Mouse (Mus musculus) heart, embryonic 13.5 days (tissue): ENCODE measurements around the gene Rdh16f2. TPM values are rescaled to one million over a fixed set of nuclear protein-coding genes. Genes with fewer than 3 reads are reported as not detected.
"Not testable (repeated sequence)": the region's sequence is repeated elsewhere in the genome, so short reads cannot be mapped to it uniquely, and the experiment has no call there.

ENCODE experiments used
- ATAC-seq: fragments of 200-750 bp; cut with Nextera tagmentation; 2 replicates; pipeline ENCODE4 v1.8.0; 2017; ENCODE audit warnings: moderate TSS enrichment; ENCODE audit not compliant: insufficient number of reproducible peaks, low FRiP score, low TSS enrichment; ENCODE audit errors: extremely low read depth
- H3K27ac ChIP-seq: fragments of 300-500 bp; sonication (generic); replicated peaks from 2 replicates; pipeline ENCODE4 v1.5.1; 2015; ENCODE audit warnings: moderate library complexity, mild to moderate bottlenecking, inconsistent platforms
- H3K27me3 ChIP-seq: fragments of 300-500 bp; sonication (generic); replicated peaks from 2 replicates; pipeline ENCODE4 v1.6.1; 2015; ENCODE audit warnings: mild to moderate bottlenecking, inconsistent platforms
- H3K36me3 ChIP-seq: fragments of 300-500 bp; sonication (generic); 2 replicates; pipeline ENCODE4 v1.6.1; 2015; ENCODE audit warnings: mild to moderate bottlenecking, inconsistent platforms
- H3K4me1 ChIP-seq: fragments of 300-500 bp; sonication (generic); 2 replicates; pipeline ENCODE4 v1.6.1; 2015; ENCODE audit warnings: inconsistent platforms
- H3K4me2 ChIP-seq: fragments of 300-500 bp; sonication (generic); 2 replicates; pipeline ENCODE4 v1.6.1; 2015; ENCODE audit warnings: inconsistent platforms, mild to moderate bottlenecking, moderate library complexity
- H3K4me3 ChIP-seq: fragments of 300-500 bp; sonication (generic); 2 replicates; pipeline ENCODE4 v1.5.1; 2015; ENCODE audit warnings: moderate library complexity, mild to moderate bottlenecking, inconsistent platforms
- H3K9ac ChIP-seq: fragments of 300-500 bp; sonication (generic); 2 replicates; pipeline ENCODE4 v1.6.1; 2015; ENCODE audit warnings: inconsistent platforms, mild to moderate bottlenecking, moderate library complexity
- H3K9me3 ChIP-seq: fragments of 300-500 bp; sonication (generic); 2 replicates; pipeline ENCODE4 v1.6.1; 2016; ENCODE audit warnings: inconsistent platforms
- WGBS: fragments of 180-500 bp; shearing (Covaris S2); methylation state at CpG from one replicate; pipeline ENCODE4 v1.1.7; 2015; ENCODE audit warnings: mixed read lengths; 5-methylcytosine and 5-hydroxymethylcytosine counted together
- polyA plus RNA-seq: library from polyadenylated mRNA; unstranded; fragments of >200 nt; fragmentation: Nextera tagmentation; extraction: Ambion mirVana; gene quantifications from 2 replicates; pipeline ENCODE4 v1.2.1, GENCODE M21; 2015

Gene Rdh16f2
- polyA plus RNA-seq, 1 experiment from 2014 or later: not detected

- H3K4me1 ChIP-seq, H3K9ac ChIP-seq, ATAC-seq, H3K36me3 ChIP-seq, H3K27ac ChIP-seq, H3K4me3 ChIP-seq, H3K4me2 ChIP-seq, H3K9me3 ChIP-seq, H3K27me3 ChIP-seq: not testable (repeated sequence)
- 75% methylated on average over 3 of the region's 3 CpGs for WGBS
Observed at GRCm38 (mm10) chr10:127917183-127917582, 50.9 kb downstream of the Rdh16f2 start.

- 90% methylated on average over 5 of the region's 5 CpGs for WGBS
- H3K27ac ChIP-seq: no peak overlapping the region
- no peak for ATAC-seq
- H3K4me2 ChIP-seq: no peak overlapping the region
- no peak overlapping the region for H3K4me3 ChIP-seq
- no peak overlapping the region for H3K9ac ChIP-seq
- no peaks in the 10 kb centered on the region for H3K36me3 ChIP-seq
- H3K4me1 ChIP-seq: no peaks in the 10 kb centered on the region
- H3K27me3 ChIP-seq: no peaks in the 10 kb centered on the region
- no peaks in the 10 kb centered on the region for H3K9me3 ChIP-seq
Observed at GRCm38 (mm10) chr10:127917651-127918050, 51.4 kb downstream of the Rdh16f2 start.

- H3K27ac ChIP-seq: no peak overlapping the region
- no peak overlapping the region for H3K9ac ChIP-seq
- ATAC-seq: no peak
- no peaks in the 10 kb centered on the region for H3K4me1 ChIP-seq
- H3K4me3 ChIP-seq: no peak overlapping the region
- no peak overlapping the region for H3K4me2 ChIP-seq
- no peaks in the 10 kb centered on the region for H3K27me3 ChIP-seq
- WGBS: 65% methylated on average over 1 of the region's 1 CpGs
- no peaks in the 10 kb centered on the region for H3K9me3 ChIP-seq
- H3K36me3 ChIP-seq: no peaks in the 10 kb centered on the region
Observed at GRCm38 (mm10) chr10:127922241-127922640, 56.0 kb downstream of the Rdh16f2 start.

- no peak overlapping the region for H3K27ac ChIP-seq
- H3K9me3 ChIP-seq: no peaks in the 10 kb centered on the region
- no peaks in the 10 kb centered on the region for H3K4me1 ChIP-seq
- WGBS: 83% methylated on average over 8 of the region's 8 CpGs
- no peak overlapping the region for H3K4me3 ChIP-seq
- H3K36me3 ChIP-seq: no peaks in the 10 kb centered on the region
- H3K4me2 ChIP-seq: no peak overlapping the region
- H3K27me3 ChIP-seq: no peaks in the 10 kb centered on the region
- H3K9ac ChIP-seq: no peak overlapping the region
- ATAC-seq: no peak
Observed at GRCm38 (mm10) chr10:127923024-127923423, 56.8 kb downstream of the Rdh16f2 start.

- H3K27ac ChIP-seq: no peak overlapping the region
- ATAC-seq: no peak
- H3K36me3 ChIP-seq: no peaks in the 10 kb centered on the region
- no peaks in the 10 kb centered on the region for H3K27me3 ChIP-seq
- 60% methylated on average over 7 of the region's 7 CpGs for WGBS
- no peaks in the 10 kb centered on the region for H3K4me1 ChIP-seq
- no peak overlapping the region for H3K4me3 ChIP-seq
- no peak overlapping the region for H3K4me2 ChIP-seq
- no peak overlapping the region for H3K9ac ChIP-seq
- no peaks in the 10 kb centered on the region for H3K9me3 ChIP-seq
Observed at GRCm38 (mm10) chr10:127924597-127925378, 58.5 kb downstream of the Rdh16f2 start.

Other genes starting within 250 kb of the Rdh16f2 start
- gene Lrp1, start 245.3 kb upstream of the Rdh16f2 start, polyA plus RNA-seq: 30.7 and 37.9 TPM in 2 replicates
- 24.5 and 24.6 TPM in 2 replicates for gene Stat6, start 223.5 kb upstream of the Rdh16f2 start, polyA plus RNA-seq
- 7.1 and 7.4 TPM in 2 replicates for gene Nemp1, start 199.6 kb upstream of the Rdh16f2 start, polyA plus RNA-seq
- gene Nab2, start 197.9 kb upstream of the Rdh16f2 start, polyA plus RNA-seq: 9.7 and 10.4 TPM in 2 replicates
- gene Myo1a, start 161.3 kb upstream of the Rdh16f2 start, polyA plus RNA-seq: 0.27 and 0.28 TPM in 2 replicates
- gene Tac2, start 142.0 kb upstream of the Rdh16f2 start, polyA plus RNA-seq: 1.2 and 2.0 TPM in 2 replicates
- 1.6 and 2.0 TPM in 2 replicates for gene Zbtb39, start 126.9 kb upstream of the Rdh16f2 start, polyA plus RNA-seq
- gene Gpr182, start 114.7 kb upstream of the Rdh16f2 start, polyA plus RNA-seq: 20.2 TPM in 2 replicates
- gene Rdh1, start 106.8 kb upstream of the Rdh16f2 start, polyA plus RNA-seq: not detected in 2 replicates
- not detected in 2 replicates for gene Rdh16f1, start 106.7 kb upstream of the Rdh16f2 start, polyA plus RNA-seq
- 0.15 and 0.23 TPM in 2 replicates for gene Rdh9, start 90.1 kb upstream of the Rdh16f2 start, polyA plus RNA-seq
- gene Rdh16, start 65.3 kb upstream of the Rdh16f2 start, polyA plus RNA-seq: not detected in 2 replicates
- gene Rdh19, start 16.5 kb upstream of the Rdh16f2 start, polyA plus RNA-seq: not detected in 2 replicates
- gene Rdh7, start 22.3 kb downstream of the Rdh16f2 start, polyA plus RNA-seq: not detected in 2 replicates
- gene Sdr9c7, start 32.0 kb downstream of the Rdh16f2 start, polyA plus RNA-seq: not detected in 2 replicates
- not detected in 2 replicates for gene Hsd17b6, start 141.1 kb downstream of the Rdh16f2 start, polyA plus RNA-seq
- 50.5 and 53.2 TPM in 2 replicates for gene Prim1, start 148.7 kb downstream of the Rdh16f2 start, polyA plus RNA-seq
- gene Naca, start 169.1 kb downstream of the Rdh16f2 start, polyA plus RNA-seq: 540 TPM in 2 replicates
- gene Ptges3, start 192.5 kb downstream of the Rdh16f2 start, polyA plus RNA-seq: 301 and 338 TPM in 2 replicates
- 4,907 and 5,417 TPM in 2 replicates for gene Atp5b, start 216.8 kb downstream of the Rdh16f2 start, polyA plus RNA-seq
- 7.4 and 8.0 TPM in 2 replicates for gene Baz2a, start 225.1 kb downstream of the Rdh16f2 start, polyA plus RNA-seq